Mouse (Mus musculus) left cerebral cortex, postnatal 4 days (tissue): ENCODE results near the gene Prkra. TPM values are rescaled to one million over a fixed set of nuclear protein-coding genes. Genes with fewer than 3 reads are reported as not detected.
A peak's percentile ranks its signal among the peaks of the same experiment; 100 is the strongest.
"Not testable (repeated sequence)": the region's sequence is repeated elsewhere in the genome, so short reads cannot be mapped to it uniquely, and the experiment has no call there.

ENCODE experiments used
- DNase-seq: peaks from one replicate; pipeline ENCODE4 v3.0.0-alpha.2; 2022
- intact Hi-C: fragments of 180-260 bp; cut with DNase I; formaldehyde crosslinking; loops from one replicate; pipeline ENCODE4 v1.15.1; 2025
- total RNA-seq, 2 experiments: library from RNA; stranded (reverse); gene quantifications; 2 replicates each; pipeline ENCODE4 v1.2.3; 2021

The Prkra gene
- total RNA-seq, 2 experiments from 2014 or later = 55.8 to 55.9 TPM

- intact Hi-C loops = no loop called here
- peak; percentile 37 for DNase-seq
These were observed 10.7 kb upstream of the Prkra start for GRCm38 (mm10) chr2:76658551-76658950.

- no peak for DNase-seq
- intact Hi-C loops = no loop called here
These were observed 8.2 kb upstream of the Prkra start for GRCm38 (mm10) chr2:76655982-76656381.

- intact Hi-C loops = no loop called here
These were observed 7.6 kb upstream of the Prkra start for GRCm38 (mm10) chr2:76655444-76655843.

GRCm38 (mm10) chr2:76654646-76655045, 6.8 kb upstream of the Prkra start:
- intact Hi-C loops = no loop called here
- DNase-seq = no peak

More at GRCm38 (mm10) chr2:76655444-76655843, 7.6 kb upstream of the Prkra start:
- no peak for DNase-seq

GRCm38 (mm10) chr2:76653070-76653469, 5.3 kb upstream of the Prkra start:
- no peak for DNase-seq

GRCm38 (mm10) chr2:76648666-76649141, 889 bp upstream of the Prkra start:
- peak; percentile 44 for DNase-seq
- intact Hi-C loops = no loop called here

More at GRCm38 (mm10) chr2:76653070-76653469, 5.3 kb upstream of the Prkra start:
- intact Hi-C loops = no loop called here

GRCm38 (mm10) chr2:76647441-76647869, 360 bp downstream of the Prkra start:
- intact Hi-C loops = no loop called here
- DNase-seq = peak; percentile 77

- no peak for DNase-seq
- intact Hi-C loops = no loop called here
These were observed 4.0 kb downstream of the Prkra start for GRCm38 (mm10) chr2:76643801-76644200.

- intact Hi-C loops = no loop called here
- no peak for DNase-seq
These were observed 8.2 kb downstream of the Prkra start for GRCm38 (mm10) chr2:76639637-76640036.

GRCm38 (mm10) chr2:76631600-76631999, 16.2 kb downstream of the Prkra start:
- peak; percentile 22 for DNase-seq
- intact Hi-C loops = loop anchor here (5.0 kb wide), 1 partner anchor 249 kb away; no protein-coding TSS in a partner anchor

- no peak for DNase-seq
- intact Hi-C loops = loop anchor here (5.0 kb wide), 1 partner anchor 248 kb away; no protein-coding TSS in a partner anchor
These were observed 17.5 kb downstream of the Prkra start for GRCm38 (mm10) chr2:76630293-76630692.

- DNase-seq, intact Hi-C loops: not testable (repeated sequence)
These were observed 25.5 kb downstream of the Prkra start for GRCm38 (mm10) chr2:76622316-76622715.

- intact Hi-C loops = no loop called here
- no peak for DNase-seq
These were observed 26.1 kb downstream of the Prkra start for GRCm38 (mm10) chr2:76621724-76622123.

- intact Hi-C loops = no loop called here
- no peak for DNase-seq
These were observed 27.6 kb downstream of the Prkra start for GRCm38 (mm10) chr2:76620188-76620587.

GRCm38 (mm10) chr2:76618078-76618477, 29.7 kb downstream of the Prkra start:
- intact Hi-C loops = loop anchor here (2.0 to 10.0 kb wide), 2 partner anchors 249 to 483 kb away; partner anchors contain the start of gene Rbm45
- peak; percentile 36 for DNase-seq

GRCm38 (mm10) chr2:76611996-76612395, 35.8 kb downstream of the Prkra start:
- intact Hi-C loops = loop anchor here (10.0 kb wide), 1 partner anchor 477 kb away; no protein-coding TSS in a partner anchor
- no peak for DNase-seq

- no peak for DNase-seq
- intact Hi-C loops = loop anchor here (10.0 kb wide), 1 partner anchor 476 kb away; no protein-coding TSS in a partner anchor
These were observed 37.3 kb downstream of the Prkra start for GRCm38 (mm10) chr2:76610326-76611104.

GRCm38 (mm10) chr2:76606704-76607103, 41.1 kb downstream of the Prkra start:
- intact Hi-C loops = no loop called here
- no peak for DNase-seq

GRCm38 (mm10) chr2:76602256-76602655, 45.6 kb downstream of the Prkra start:
- peak; percentile 10 for DNase-seq
- intact Hi-C loops = no loop called here

GRCm38 (mm10) chr2:76599214-76599613, 48.6 kb downstream of the Prkra start:
- DNase-seq = no peak
- intact Hi-C loops = no loop called here

- intact Hi-C loops = no loop called here
These were observed 50.3 kb downstream of the Prkra start for GRCm38 (mm10) chr2:76597521-76597920.

GRCm38 (mm10) chr2:76592401-76592924, 55.4 kb downstream of the Prkra start:
- no peak for DNase-seq
- intact Hi-C loops = no loop called here

More at GRCm38 (mm10) chr2:76597521-76597920, 50.3 kb downstream of the Prkra start:
- DNase-seq = no peak
